Mouse (Mus musculus) G1E (cell line): ENCODE results near the gene 2200002J24Rik. TPM values are rescaled to one million over a fixed set of nuclear protein-coding genes. Genes with fewer than 3 reads are reported as not detected.

ENCODE experiments used
- ATAC-seq: 2 replicates; pipeline ENCODE4 v1.8.0; 2016; ENCODE audit warnings: mild to moderate bottlenecking; ENCODE audit not compliant: insufficient number of reproducible peaks, poor library complexity, low FRiP score, severe bottlenecking; ENCODE audit errors: extremely low read depth
- DNase-seq: peaks from one replicate; pipeline ENCODE4 v3.0.0; 2012; ENCODE audit warnings: low spot score
- H3K27me3 ChIP-seq: 2 replicates; pipeline ENCODE4 v1.6.1; 2012; ENCODE audit warnings: mild to moderate bottlenecking, low read length, inconsistent platforms; ENCODE audit not compliant: insufficient read depth
- H3K36me3 ChIP-seq: replicated peaks from 2 replicates; pipeline ENCODE3; 2012; ENCODE audit warnings: mild to moderate bottlenecking, inconsistent platforms
- H3K4me1 ChIP-seq: 2 replicates; pipeline ENCODE4 v1.6.1; 2012; ENCODE audit warnings: low read depth, low read length, inconsistent platforms, mixed read lengths; ENCODE audit not compliant: insufficient read depth
- H3K4me3 ChIP-seq: 2 replicates; pipeline ENCODE4 v1.5.1; 2012; ENCODE audit warnings: low read depth, mild to moderate bottlenecking, inconsistent platforms, low read length, moderate library complexity, mixed read lengths
- H3K9me3 ChIP-seq: replicated peaks from 2 replicates; pipeline ENCODE4 v1.6.1; 2012; ENCODE audit warnings: inconsistent platforms
- CTCF ChIP-seq: IDR thresholded peaks from 2 replicates; pipeline ENCODE4 v1.5.1; 2012; ENCODE audit warnings: low read depth, low read length, inconsistent platforms, mixed read lengths
- GATA1 ChIP-seq: IDR thresholded peaks from 2 replicates; pipeline ENCODE4 v1.6.1; 2012; ENCODE audit warnings: borderline replicate concordance, low read length, inconsistent platforms, mixed read lengths
- GATA2 ChIP-seq: IDR thresholded peaks from 2 replicates; pipeline ENCODE4 v1.6.1; 2012; ENCODE audit warnings: low read depth, low read length, inconsistent platforms, borderline replicate concordance
- POLR2AphosphoS5 ChIP-seq: IDR thresholded peaks from 2 replicates; pipeline ENCODE4 v1.6.1; 2012; ENCODE audit warnings: low read depth, low read length, inconsistent platforms; ENCODE audit not compliant: insufficient replicate concordance
- TAL1 ChIP-seq: conservative IDR thresholded peaks from 2 replicates; pipeline ENCODE4 v1.6.1; 2012; ENCODE audit warnings: low read depth, low read length, inconsistent platforms, mixed read lengths
- polyA plus RNA-seq: library from polyadenylated mRNA; stranded (reverse); fragments of >175 nt; gene quantifications from 2 replicates; pipeline ENCODE4 v1.2.3, GENCODE M21; 2012
- total RNA-seq, 2 experiments: library from RNA; stranded (forward) in 1 of 2; stranded (reverse) in 1 of 2; fragments of 200-1000 nt in 1 of 2; fragments of >200 nt in 1 of 2; fragmentation: Nextera tagmentation in 1 of 2; gene quantifications; 2 replicates each; pipeline ENCODE4 v1.2.3; 2014 to 2017

The 2200002J24Rik gene
- total and polyA plus RNA-seq, 3 experiments: not detected

DNA sequence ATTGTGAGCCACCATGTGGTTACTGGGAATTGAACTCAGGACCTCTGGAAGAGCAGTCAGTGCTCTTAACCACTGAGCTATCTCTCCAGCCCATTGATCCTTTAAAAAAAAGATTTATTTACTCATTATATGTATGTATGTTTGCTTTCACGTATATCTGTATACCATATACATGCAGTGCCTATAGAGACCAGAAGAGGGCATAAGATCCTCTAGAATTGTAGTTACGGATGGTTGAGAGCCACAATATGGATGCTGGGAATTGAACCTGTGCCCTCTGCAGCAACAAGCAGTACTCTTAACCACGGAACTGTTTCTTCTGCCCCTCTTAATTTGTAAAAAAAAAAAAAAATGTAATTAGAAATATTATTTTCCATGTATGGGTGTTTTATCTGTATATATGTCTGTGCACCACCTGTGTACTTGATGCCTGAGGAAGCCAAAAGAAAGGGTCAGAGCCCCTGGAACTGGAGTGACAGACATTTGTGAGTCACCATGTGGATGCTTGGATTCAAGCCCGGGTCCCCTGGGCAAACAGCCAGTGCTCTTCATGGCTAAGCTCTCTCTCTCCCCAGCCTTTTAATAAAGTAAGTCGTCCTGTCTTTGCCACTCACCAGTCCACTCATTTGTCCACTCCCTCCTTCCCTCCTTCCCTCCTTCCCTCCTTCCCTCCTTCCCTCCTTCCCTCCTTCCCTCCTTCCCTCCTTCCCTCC is 20.3 kb upstream of the 2200002J24Rik start:
- no peak overlapping the region for H3K4me3 ChIP-seq
- no peak for DNase-seq
- no peak for TF ChIP-seq CTCF
- TF ChIP-seq POLR2AphosphoS5: no peak
- TF ChIP-seq TAL1: no peak
- TF ChIP-seq GATA1: no peak
- TF ChIP-seq GATA2: no peak
- H3K4me1 ChIP-seq: no peaks in the 10 kb centered on the region
- no peaks in the 10 kb centered on the region for H3K9me3 ChIP-seq
- H3K36me3 ChIP-seq: no peaks in the 10 kb centered on the region
- peaks cover 30% of the 10 kb centered on the region for H3K27me3 ChIP-seq
- ATAC-seq: no peak

DNA sequence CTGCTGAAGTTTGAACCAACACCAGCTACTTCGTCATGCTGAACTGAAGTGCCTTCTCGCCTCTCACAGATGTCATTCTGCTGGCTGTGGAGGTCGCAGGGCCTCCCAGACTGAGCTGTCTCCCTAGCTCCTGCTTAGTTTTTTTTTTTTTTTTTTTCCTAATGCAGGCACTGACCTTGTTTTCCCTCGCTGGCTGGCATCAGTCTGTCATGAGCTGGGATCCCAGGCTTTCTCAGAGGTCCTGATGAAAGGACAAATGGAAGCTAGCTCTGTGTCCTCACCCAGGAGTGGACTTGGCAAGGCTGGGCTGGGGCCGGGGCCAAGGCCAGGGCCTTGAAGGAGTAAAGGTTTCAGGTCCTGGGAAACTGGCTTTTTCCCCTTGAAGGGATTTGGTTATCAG is 16.8 kb upstream of the 2200002J24Rik start:
- no peaks in the 10 kb centered on the region for H3K9me3 ChIP-seq
- ATAC-seq (no peak), DNase-seq (no peak)
- H3K36me3 ChIP-seq: no peaks in the 10 kb centered on the region
- no peak overlapping the region for H3K4me3 ChIP-seq
- no peaks in the 10 kb centered on the region for H3K4me1 ChIP-seq
- TF ChIP-seq GATA1: no peak
- no peak for TF ChIP-seq TAL1
- TF ChIP-seq GATA2: no peak
- TF ChIP-seq POLR2AphosphoS5: no peak
- no peak for TF ChIP-seq CTCF
- peaks cover 14% of the 10 kb centered on the region; the same call in 1 of the 2 replicates for H3K27me3 ChIP-seq

DNA sequence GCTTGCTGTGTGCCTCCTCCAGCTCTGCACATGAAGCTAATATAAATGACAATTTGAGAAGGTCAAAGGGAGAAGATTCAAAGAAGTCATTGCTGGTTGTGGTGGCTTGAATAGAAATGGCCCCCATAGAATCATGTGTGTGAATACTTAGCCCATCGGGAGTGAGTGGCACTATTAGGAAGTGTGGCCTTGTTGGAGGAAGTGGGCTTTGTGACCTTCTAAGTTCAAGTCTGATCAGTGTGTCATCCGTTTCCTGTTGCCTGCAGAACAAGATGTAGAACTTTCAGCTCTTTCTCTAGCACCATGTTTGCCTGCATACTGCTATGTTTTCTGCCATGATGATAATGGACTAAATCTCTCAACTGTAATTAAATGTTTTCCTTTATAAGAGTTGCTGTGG is 15.3 kb upstream of the 2200002J24Rik start:
- Histone ChIP-seq H3K36me3 (no peaks in the 10 kb centered on the region), H3K9me3 (no peaks in the 10 kb centered on the region), H3K27me3 (peaks cover 19% of the 10 kb centered on the region), H3K4me1 (no peaks in the 10 kb centered on the region), H3K4me3 (no peak overlapping the region)
- no peak for DNase-seq
- no peak for ATAC-seq
- TF ChIP-seq POLR2AphosphoS5 (no peak), GATA2 (no peak), CTCF (no peak), TAL1 (no peak), GATA1 (no peak)

DNA sequence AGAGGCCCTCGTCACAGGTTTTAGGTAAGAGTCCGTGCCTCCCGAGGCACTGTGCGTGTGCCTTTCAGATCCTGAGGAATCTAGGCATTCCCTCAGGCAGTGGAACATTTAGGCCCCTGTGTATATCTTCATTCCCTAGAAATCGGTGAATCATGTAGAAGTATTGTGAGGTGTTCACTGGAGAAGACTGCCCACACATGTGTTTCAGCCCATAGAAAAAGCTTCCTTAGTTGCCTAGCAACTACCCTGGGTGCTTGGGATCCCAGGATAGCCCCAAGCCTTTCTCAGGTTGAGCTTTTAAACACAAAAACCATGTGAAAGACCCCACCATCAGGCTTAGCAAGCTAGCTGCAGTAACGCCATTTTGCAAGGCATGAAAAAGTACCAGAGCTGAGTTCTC is 10.4 kb upstream of the 2200002J24Rik start:
- Histone ChIP-seq H3K36me3 (no peaks in the 10 kb centered on the region), H3K27me3 (peaks cover 8% of the 10 kb centered on the region), H3K4me1 (no peaks in the 10 kb centered on the region), H3K4me3 (no peak overlapping the region), H3K9me3 (no peaks in the 10 kb centered on the region)
- DNase-seq: no peak
- ATAC-seq: no peak
- TF ChIP-seq TAL1: no peak
- no peak for TF ChIP-seq GATA1
- no peak for TF ChIP-seq GATA2
- no peak for TF ChIP-seq POLR2AphosphoS5
- no peak for TF ChIP-seq CTCF

DNA sequence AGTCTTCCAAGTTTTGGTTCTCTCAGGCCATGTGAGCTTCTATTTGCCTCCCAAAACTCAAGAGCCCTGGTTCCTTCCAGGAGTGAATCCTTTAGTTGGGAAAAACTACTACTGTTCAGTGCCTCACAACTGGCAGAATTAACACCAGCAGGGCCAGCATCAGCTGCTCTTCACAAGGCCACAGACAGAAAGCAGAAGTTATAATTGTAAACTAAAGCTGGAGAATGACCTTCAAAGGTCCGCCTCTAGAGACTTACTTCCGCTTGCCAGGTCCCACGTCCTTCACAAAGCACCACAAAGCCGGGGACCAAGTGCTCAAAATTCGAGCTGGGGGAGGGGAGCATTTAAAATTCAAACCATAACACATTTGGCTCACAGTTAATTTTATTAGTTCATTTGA is 625 bp upstream of the 2200002J24Rik start:
- H3K27me3 ChIP-seq: peaks cover 3% of the 10 kb centered on the region; the same call in 1 of the 2 replicates
- no peak; the same call in 1 of the 2 replicates for ATAC-seq
- H3K4me1 ChIP-seq: peaks cover 4% of the 10 kb centered on the region; the same call in 1 of the 2 replicates
- TF ChIP-seq CTCF: no peak
- TF ChIP-seq POLR2AphosphoS5: no peak
- no peak for TF ChIP-seq TAL1
- no peak for TF ChIP-seq GATA2
- no peak for TF ChIP-seq GATA1
- no peaks in the 10 kb centered on the region for H3K36me3 ChIP-seq
- no peak for DNase-seq
- H3K4me3 ChIP-seq: no peak overlapping the region
- H3K9me3 ChIP-seq: no peaks in the 10 kb centered on the region

DNA sequence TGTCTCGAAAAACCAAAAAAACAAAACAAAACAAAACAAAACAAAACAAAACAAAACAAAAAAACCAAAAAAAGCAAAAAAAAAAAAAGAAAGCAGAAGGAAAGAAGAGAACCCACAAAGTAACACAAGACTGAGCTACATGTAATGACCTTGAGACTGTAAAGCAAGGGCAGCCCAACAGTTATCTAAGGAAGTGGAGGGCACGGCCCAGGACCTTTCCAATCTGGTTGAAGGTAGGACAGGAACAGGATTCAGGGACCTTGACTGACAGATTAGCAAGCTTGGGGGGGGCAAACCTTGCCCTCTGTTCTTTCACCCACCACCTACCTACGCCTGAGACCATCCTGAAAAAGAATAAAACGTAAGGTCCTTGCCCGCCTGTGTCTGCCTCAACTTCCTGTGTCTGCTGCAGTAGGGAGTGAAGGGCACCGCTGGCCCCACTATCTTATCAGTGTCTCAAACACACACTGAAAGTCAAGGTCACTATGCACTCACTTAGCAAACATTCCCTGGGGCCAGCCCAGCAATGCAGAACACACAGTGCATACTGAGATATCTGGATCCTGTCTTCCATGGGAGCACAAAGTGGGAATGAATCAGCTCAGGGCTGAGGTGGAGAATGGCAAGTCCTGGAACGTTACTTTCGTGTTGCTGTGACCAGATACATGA is 7.6 kb downstream of the 2200002J24Rik start:
- no peak for TF ChIP-seq GATA2
- TF ChIP-seq GATA1: no peak
- no peak for TF ChIP-seq TAL1
- TF ChIP-seq POLR2AphosphoS5: no peak
- TF ChIP-seq CTCF: no peak
- no peak for DNase-seq
- ATAC-seq: peak; percentile 28
- Histone ChIP-seq H3K9me3 (no peaks in the 10 kb centered on the region), H3K4me3 (no peak overlapping the region), H3K36me3 (no peaks in the 10 kb centered on the region), H3K4me1 (peaks cover 4% of the 10 kb centered on the region; the same call in 1 of the 2 replicates), H3K27me3 (peaks cover 15% of the 10 kb centered on the region)
